Mouse (Mus musculus) heart, embryonic 13.5 days (tissue): Measurements from ENCODE around the gene Obp2b. TPM values are rescaled to one million over a fixed set of nuclear protein-coding genes. Genes with fewer than 3 reads are reported as not detected.

Source experiments
- ATAC-seq: fragments of 200-750 bp; cut with Nextera tagmentation; 2 replicates; pipeline ENCODE4 v1.8.0; 2017; ENCODE audit warnings: moderate TSS enrichment; ENCODE audit not compliant: insufficient number of reproducible peaks, low FRiP score, low TSS enrichment; ENCODE audit errors: extremely low read depth
- H3K27ac ChIP-seq: fragments of 300-500 bp; sonication (generic); replicated peaks from 2 replicates; pipeline ENCODE4 v1.5.1; 2015; ENCODE audit warnings: moderate library complexity, mild to moderate bottlenecking, inconsistent platforms
- H3K27me3 ChIP-seq: fragments of 300-500 bp; sonication (generic); replicated peaks from 2 replicates; pipeline ENCODE4 v1.6.1; 2015; ENCODE audit warnings: mild to moderate bottlenecking, inconsistent platforms
- H3K36me3 ChIP-seq: fragments of 300-500 bp; sonication (generic); 2 replicates; pipeline ENCODE4 v1.6.1; 2015; ENCODE audit warnings: mild to moderate bottlenecking, inconsistent platforms
- H3K4me1 ChIP-seq: fragments of 300-500 bp; sonication (generic); 2 replicates; pipeline ENCODE4 v1.6.1; 2015; ENCODE audit warnings: inconsistent platforms
- H3K4me2 ChIP-seq: fragments of 300-500 bp; sonication (generic); 2 replicates; pipeline ENCODE4 v1.6.1; 2015; ENCODE audit warnings: inconsistent platforms, mild to moderate bottlenecking, moderate library complexity
- H3K4me3 ChIP-seq: fragments of 300-500 bp; sonication (generic); 2 replicates; pipeline ENCODE4 v1.5.1; 2015; ENCODE audit warnings: moderate library complexity, mild to moderate bottlenecking, inconsistent platforms
- H3K9ac ChIP-seq: fragments of 300-500 bp; sonication (generic); 2 replicates; pipeline ENCODE4 v1.6.1; 2015; ENCODE audit warnings: inconsistent platforms, mild to moderate bottlenecking, moderate library complexity
- H3K9me3 ChIP-seq: fragments of 300-500 bp; sonication (generic); 2 replicates; pipeline ENCODE4 v1.6.1; 2016; ENCODE audit warnings: inconsistent platforms
- WGBS: fragments of 180-500 bp; shearing (Covaris S2); methylation state at CpG from one replicate; pipeline ENCODE4 v1.1.7; 2015; ENCODE audit warnings: mixed read lengths; 5-methylcytosine and 5-hydroxymethylcytosine counted together
- polyA plus RNA-seq: library from polyadenylated mRNA; unstranded; fragments of >200 nt; fragmentation: Nextera tagmentation; extraction: Ambion mirVana; gene quantifications from 2 replicates; pipeline ENCODE4 v1.2.1, GENCODE M21; 2015

The Obp2b gene
- polyA plus RNA-seq, 1 experiment from 2014 or later, result not detected

DNA sequence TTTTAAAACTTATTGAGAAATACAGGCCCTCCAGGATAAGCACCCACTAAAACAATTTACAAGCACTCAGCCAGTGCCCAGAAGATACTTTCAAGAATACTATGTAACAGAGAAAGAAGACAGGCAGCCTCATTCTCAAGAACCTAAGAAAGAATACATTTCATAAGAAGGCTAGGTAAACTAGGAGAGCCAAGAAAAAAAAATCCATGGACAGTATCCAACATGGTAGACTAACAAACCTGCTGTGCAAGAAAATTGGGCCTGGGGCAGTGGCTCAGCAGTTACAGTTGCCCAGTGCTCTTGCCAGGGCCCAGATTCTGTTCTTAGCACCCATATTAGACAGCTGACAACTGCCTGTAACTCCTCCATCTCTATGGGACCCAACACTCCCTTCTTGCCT lies 19.6 kb upstream of the Obp2b start:
- no peak overlapping the region for H3K4me3 ChIP-seq
- H3K9me3 ChIP-seq, result peaks cover 5% of the 10 kb centered on the region; the same call in 1 of the 2 replicates
- no peak overlapping the region for H3K9ac ChIP-seq
- ATAC-seq, result no peak
- H3K4me1 ChIP-seq, result no peaks in the 10 kb centered on the region
- H3K27me3 ChIP-seq, result no peaks in the 10 kb centered on the region
- no peaks in the 10 kb centered on the region for H3K36me3 ChIP-seq
- no peak overlapping the region for H3K27ac ChIP-seq
- H3K4me2 ChIP-seq, result no peak overlapping the region

DNA sequence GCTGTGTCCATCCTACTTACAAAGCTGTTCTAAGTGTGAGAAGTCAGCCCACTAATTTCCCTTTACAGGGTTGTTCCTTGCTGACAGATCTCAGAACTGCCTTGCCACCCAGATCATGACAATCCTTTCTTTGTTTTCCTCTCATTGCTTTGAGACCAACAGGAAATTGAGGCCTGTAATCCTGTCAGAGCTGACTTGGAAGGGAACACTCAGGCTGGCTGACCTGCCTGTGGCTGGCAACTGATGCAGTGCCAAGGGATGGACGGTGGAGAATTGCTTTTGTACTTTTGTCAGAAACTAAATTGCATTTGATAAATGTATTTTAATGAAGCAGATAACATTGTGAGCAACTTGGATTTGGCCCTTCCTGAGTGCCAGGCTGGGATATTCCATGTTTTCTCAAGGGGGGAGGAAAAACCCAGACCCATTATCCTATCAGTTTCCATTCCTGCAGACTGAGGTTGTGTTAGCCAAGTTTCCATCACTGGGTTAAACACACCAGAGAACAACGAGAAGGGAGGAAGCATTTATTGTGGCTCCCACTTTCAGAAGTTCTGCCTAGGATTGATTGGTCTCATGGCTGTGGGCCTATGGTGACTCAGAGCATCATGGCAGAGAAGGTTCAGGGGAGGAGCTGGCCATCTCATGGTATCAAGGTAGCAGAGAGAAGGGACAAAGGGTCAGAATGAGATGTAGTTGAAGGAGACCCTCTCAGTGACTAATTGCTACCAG lies 3.4 kb upstream of the Obp2b start:
- H3K4me1 ChIP-seq, result no peaks in the 10 kb centered on the region
- no peak overlapping the region for H3K4me2 ChIP-seq
- H3K27me3 ChIP-seq, result no peaks in the 10 kb centered on the region
- H3K9ac ChIP-seq, result no peak overlapping the region
- peak overlapping the region; percentile 6 for H3K27ac ChIP-seq
- no peak for ATAC-seq
- 0 out of 2 replicates have a peak, but pooled peaks cover 3% of the 10 kb centered on the region for H3K9me3 ChIP-seq
- WGBS, result 41% methylated on average over 2 of the region's 2 CpGs
- no peak overlapping the region for H3K4me3 ChIP-seq
- no peaks in the 10 kb centered on the region for H3K36me3 ChIP-seq

DNA sequence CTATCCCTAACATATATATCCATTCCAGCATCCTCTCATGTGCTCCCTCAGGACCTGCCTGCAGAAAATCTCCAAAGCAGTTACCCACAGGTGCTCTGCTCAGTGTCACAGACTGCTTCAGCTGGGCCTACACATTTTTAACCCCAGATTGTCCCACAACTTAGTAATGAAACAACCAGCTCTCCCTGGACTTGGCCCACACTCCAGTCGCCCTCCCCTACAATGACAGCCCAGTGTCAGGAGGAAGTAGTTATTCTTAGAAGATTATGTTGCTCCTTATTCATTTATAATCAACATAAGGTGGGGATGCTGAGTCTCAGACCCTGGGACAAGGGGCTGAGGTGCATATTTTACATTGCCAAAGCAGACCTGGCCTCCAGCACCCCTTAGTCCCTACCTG lies 4.9 kb downstream of the Obp2b start:
- H3K4me1 ChIP-seq, result no peaks in the 10 kb centered on the region
- H3K27ac ChIP-seq, result no peak overlapping the region
- H3K4me3 ChIP-seq, result no peak overlapping the region
- no peaks in the 10 kb centered on the region for H3K36me3 ChIP-seq
- H3K4me2 ChIP-seq, result no peak overlapping the region
- H3K9me3 ChIP-seq, result no peaks in the 10 kb centered on the region
- no peak overlapping the region for H3K9ac ChIP-seq
- no peaks in the 10 kb centered on the region for H3K27me3 ChIP-seq
- no peak for ATAC-seq
- 58% methylated on average over 1 of the region's 1 CpGs for WGBS

DNA sequence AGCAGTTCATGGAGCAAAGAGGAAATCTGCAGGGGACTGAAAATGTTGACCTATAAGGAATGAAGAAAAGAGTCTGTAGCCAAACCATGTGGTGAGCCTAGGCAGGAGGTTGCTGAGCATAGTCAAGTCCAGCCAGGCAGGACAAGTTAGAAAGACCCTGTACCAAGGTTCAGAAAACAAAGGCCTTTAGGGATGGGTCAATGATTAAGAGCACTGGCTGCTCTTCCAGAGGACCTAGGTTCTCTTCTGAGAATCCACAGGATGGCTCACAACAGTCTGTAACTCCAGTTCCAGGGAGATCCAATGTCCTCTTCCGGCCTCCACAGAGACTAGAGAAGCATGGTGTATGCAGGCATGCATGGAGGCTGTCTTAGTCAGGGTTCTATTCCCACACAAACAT lies 17.4 kb downstream of the Obp2b start:
- Histone ChIP-seq H3K27ac (no peak overlapping the region), H3K36me3 (no peaks in the 10 kb centered on the region), H3K4me2 (no peak overlapping the region), H3K9ac (no peak overlapping the region), H3K4me1 (no peaks in the 10 kb centered on the region), H3K9me3 (peaks cover 11% of the 10 kb centered on the region), H3K27me3 (no peaks in the 10 kb centered on the region), H3K4me3 (no peak overlapping the region)
- WGBS, result 88% methylated on average over 1 of the region's 1 CpGs
- no peak for ATAC-seq

DNA sequence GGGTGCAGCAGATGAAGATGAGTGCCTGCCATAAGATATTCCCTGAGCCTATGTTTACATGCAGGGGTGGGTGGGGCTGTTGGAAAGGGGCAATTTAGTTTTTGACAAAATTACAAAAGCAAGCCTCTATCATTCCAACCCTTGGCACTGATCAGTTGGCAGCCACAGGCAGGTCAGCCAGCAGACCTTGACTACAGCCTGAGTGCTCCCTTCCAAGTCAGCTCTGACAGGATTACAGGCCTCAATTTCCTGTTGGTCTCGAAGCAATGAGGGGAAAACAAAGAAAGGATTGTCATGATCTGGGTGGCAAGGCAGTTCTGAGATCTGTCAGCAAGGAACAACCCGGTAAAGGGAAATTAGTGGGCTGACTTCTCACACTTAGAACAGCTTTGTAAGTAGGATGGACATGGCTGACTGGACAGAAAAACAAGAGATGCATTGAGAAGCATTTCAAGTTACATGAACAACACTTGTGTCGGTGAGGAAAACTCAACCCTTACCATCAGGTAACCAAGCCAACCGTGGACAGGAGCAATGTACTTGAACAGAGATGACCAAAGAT lies 21.3 kb downstream of the Obp2b start:
- WGBS, result 53% methylated on average over 4 of the region's 4 CpGs
- H3K27ac ChIP-seq, result no peak overlapping the region
- H3K4me1 ChIP-seq, result no peaks in the 10 kb centered on the region
- peaks cover 11% of the 10 kb centered on the region for H3K9me3 ChIP-seq
- no peak overlapping the region for H3K4me3 ChIP-seq
- no peak for ATAC-seq
- H3K4me2 ChIP-seq, result no peak overlapping the region
- H3K36me3 ChIP-seq, result no peaks in the 10 kb centered on the region
- H3K9ac ChIP-seq, result no peak overlapping the region
- H3K27me3 ChIP-seq, result no peaks in the 10 kb centered on the region

DNA sequence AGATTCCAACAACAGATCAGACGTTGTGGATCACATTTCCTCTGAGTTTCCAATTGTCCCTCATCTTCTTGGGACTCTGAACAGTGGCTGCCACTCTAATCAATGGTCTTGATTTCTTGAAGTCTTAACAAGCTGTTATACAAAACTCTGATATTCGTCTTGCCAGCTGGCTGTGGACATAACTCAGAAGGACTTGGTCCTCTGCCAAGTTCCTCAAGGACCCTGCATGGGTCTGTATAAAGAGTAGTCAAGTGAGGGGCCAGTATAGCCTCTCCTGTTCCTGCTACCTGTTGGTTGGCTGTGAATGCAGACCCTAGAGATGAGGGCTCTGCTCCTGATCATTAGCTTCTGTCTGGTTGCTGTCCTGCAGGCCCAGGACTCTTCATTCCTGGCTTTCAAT lies 28.5 kb downstream of the Obp2b start, which contains the start of gene Lcn3:
Gene Lcn3, plus strand, starts transcription at position 301 of the 400 bp plus-strand sequence.
- Histone ChIP-seq H3K9me3 (no peaks in the 10 kb centered on the region), H3K4me2 (no peak within 1 kb of the TSS), H3K27me3 (no peaks in the 10 kb centered on the region; the same call in 1 of the 2 replicates), H3K4me3 (no peak within 1 kb of the TSS), H3K4me1 (no peaks in the 10 kb centered on the region), H3K9ac (no peak within 1 kb of the TSS), H3K36me3 (no peaks in the 10 kb centered on the region), H3K27ac (no peak within 1 kb of the TSS)
- ATAC-seq, result no peak
- WGBS, result 44% methylated on average over 2 of the region's 2 CpGs

DNA sequence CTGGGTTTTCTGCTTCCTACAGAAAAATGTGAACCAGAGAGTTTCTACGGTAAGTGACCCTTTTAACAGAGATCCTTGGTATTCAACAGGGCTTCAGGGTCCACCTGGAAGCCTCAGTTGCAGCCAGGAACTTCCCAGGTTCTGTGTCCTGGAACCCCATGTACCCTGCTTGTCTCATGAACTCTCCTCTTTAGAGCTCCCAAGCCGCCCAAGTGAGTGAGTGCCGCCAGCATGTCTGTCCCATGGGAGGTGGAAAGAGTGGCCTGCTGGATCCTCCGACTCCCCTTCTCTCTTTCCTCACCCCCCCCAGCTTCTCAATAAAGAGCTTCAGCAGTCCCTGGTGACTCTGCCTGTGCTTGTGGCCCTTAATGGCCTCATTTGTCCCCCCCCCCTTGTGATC lies 31.0 kb downstream of the Obp2b start:
- H3K36me3 ChIP-seq, result no peaks in the 10 kb centered on the region
- no peak for ATAC-seq
- WGBS, result 61% methylated on average over 4 of the region's 4 CpGs

DNA sequence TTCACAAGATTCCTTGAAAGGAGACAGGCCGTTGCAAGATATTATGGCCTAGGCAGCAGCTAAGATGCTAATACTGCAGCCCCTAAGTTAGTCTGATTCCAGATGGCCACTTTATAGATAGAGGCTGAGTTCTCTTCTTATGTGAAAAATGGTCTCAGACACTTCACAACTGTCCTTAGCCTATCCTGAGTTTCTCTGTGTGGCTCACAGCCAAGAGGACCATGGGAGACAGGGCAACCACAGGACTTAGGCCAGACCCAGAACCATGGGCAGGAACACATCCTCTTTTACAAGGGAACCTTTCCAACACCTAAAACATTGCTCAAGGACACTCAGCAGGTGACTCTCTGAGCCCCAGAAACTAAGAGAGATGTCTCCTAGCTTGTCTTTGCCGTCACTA lies 36.7 kb downstream of the Obp2b start:
- no peaks in the 10 kb centered on the region for H3K36me3 ChIP-seq
- WGBS, result 73% methylated on average over 2 of the region's 2 CpGs
- H3K9ac ChIP-seq, result no peak overlapping the region
- no peak for ATAC-seq
- H3K4me2 ChIP-seq, result no peak overlapping the region
- H3K4me3 ChIP-seq, result no peak overlapping the region
- H3K4me1 ChIP-seq, result no peaks in the 10 kb centered on the region
- no peak overlapping the region for H3K27ac ChIP-seq
- H3K9me3 ChIP-seq, result no peaks in the 10 kb centered on the region
- no peaks in the 10 kb centered on the region for H3K27me3 ChIP-seq

More for the DNA sequence above, 31.0 kb downstream of the Obp2b start:
- Histone ChIP-seq H3K9ac (no peak overlapping the region), H3K27me3 (no peaks in the 10 kb centered on the region; the same call in 1 of the 2 replicates), H3K9me3 (no peaks in the 10 kb centered on the region), H3K4me1 (no peaks in the 10 kb centered on the region), H3K4me3 (no peak overlapping the region), H3K4me2 (no peak overlapping the region), H3K27ac (no peak overlapping the region)

DNA sequence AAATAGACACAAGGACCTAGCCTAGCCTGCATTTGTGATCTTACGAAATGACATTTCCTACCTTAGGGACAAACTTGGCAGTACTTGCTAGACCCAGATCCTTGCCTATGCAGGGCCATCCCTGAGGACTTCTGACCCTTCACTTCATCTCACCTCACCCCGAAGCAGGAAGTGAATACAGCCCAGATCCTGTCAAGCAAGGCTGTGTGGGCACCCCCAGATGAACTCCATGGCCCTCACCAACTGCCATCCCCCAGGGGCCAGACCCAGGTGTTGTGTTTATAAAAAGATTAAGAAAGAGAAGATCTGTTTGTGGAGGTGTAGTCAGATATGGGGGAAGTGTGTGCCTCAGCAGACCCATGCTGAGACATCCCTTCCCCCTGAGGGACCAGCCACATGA lies 37.8 kb downstream of the Obp2b start:
- Histone ChIP-seq H3K4me2 (no peak overlapping the region), H3K4me3 (no peak overlapping the region), H3K27me3 (no peaks in the 10 kb centered on the region), H3K27ac (no peak overlapping the region), H3K36me3 (no peaks in the 10 kb centered on the region), H3K4me1 (no peaks in the 10 kb centered on the region), H3K9me3 (no peaks in the 10 kb centered on the region), H3K9ac (no peak overlapping the region)
- ATAC-seq, result no peak
- WGBS, result 57% methylated on average over 2 of the region's 2 CpGs

DNA sequence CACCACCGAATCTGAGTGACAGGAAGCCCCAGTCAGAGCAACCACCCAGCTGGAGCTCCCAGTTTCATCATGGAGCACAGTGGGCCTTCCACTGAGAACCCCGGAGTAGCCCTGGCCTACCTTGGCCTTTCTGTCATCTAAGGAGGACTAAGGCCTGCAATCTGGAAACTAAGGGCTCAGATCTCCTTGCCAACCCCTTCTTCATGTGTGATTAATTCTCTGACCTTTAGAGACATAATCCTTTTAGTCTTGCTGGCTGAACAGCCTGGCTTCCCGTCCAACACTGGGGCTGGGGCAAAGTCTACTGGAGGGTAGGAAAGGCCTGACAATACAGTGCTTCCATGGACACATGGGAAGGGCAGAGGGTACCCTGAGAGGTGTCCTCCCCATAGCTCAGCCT lies 39.2 kb downstream of the Obp2b start:
- no peak overlapping the region for H3K4me2 ChIP-seq

DNA sequence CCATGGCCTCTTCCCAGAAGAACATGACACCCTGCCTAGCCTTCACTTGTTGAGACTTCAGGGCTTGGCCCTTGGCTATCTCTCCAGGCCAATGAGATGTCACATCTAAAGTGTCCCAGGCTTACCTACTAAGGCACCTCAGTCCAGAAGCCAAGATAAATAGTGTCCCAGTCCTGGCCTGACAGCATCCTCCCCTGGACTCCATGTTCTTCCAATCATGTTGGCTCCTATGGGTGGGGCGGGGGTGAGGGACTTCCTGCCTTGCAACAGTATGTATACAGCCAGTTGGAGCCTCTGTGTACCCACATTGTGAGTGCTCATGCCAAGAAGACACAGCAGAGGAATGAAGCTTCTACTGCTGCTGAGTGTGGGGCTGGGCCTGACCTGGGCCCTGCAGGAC lies 39.9 kb downstream of the Obp2b start, which contains the start of gene Lcn11:
Gene Lcn11, plus strand, starts transcription at position 301 of the 400 bp plus-strand sequence.
- 82% methylated on average over 1 of the region's 1 CpGs for WGBS
- Histone ChIP-seq H3K27ac (no peak within 1 kb of the TSS), H3K27me3 (0 out of 2 replicates have a peak, but pooled peaks cover 6% of the 10 kb centered on the region), H3K9ac (no peak within 1 kb of the TSS), H3K4me2 (no peak within 1 kb of the TSS), H3K36me3 (no peaks in the 10 kb centered on the region), H3K4me3 (no peak within 1 kb of the TSS), H3K9me3 (no peaks in the 10 kb centered on the region), H3K4me1 (no peaks in the 10 kb centered on the region)
- no peak for ATAC-seq

More for the DNA sequence above, 39.2 kb downstream of the Obp2b start:
- H3K9ac ChIP-seq, result no peak overlapping the region
- H3K27ac ChIP-seq, result no peak overlapping the region
- 72% methylated on average over 3 of the region's 3 CpGs for WGBS
- H3K27me3 ChIP-seq, result 0 out of 2 replicates have a peak, but pooled peaks cover under 1% of the 10 kb centered on the region
- no peak for ATAC-seq
- no peak overlapping the region for H3K4me3 ChIP-seq
- no peaks in the 10 kb centered on the region for H3K4me1 ChIP-seq
- H3K36me3 ChIP-seq, result no peaks in the 10 kb centered on the region
- no peaks in the 10 kb centered on the region for H3K9me3 ChIP-seq

DNA sequence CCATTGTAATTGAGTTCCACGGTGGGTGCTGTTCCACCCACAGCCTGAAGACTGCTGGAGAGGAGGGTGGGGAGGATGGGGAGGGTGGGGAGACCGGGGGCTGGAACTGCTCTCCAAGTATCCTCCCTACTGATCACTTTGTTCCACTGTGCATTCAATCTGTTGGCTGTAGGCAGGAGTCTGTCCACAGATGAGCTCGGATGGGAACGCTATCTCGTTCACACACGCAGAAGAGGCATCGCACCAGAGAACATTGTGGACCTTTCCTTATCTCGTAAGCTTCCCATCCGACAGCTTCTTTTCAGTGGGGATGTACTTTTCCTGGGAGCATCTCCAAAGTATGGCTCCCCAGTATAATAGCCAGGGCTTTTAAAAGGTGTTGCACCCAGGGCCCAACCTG lies 42.3 kb downstream of the Obp2b start:
- Histone ChIP-seq H3K27ac (no peak overlapping the region), H3K27me3 (peaks cover 10% of the 10 kb centered on the region; the same call in 1 of the 2 replicates), H3K9ac (no peak overlapping the region), H3K4me1 (no peaks in the 10 kb centered on the region), H3K36me3 (no peaks in the 10 kb centered on the region), H3K4me3 (no peak overlapping the region), H3K9me3 (no peaks in the 10 kb centered on the region), H3K4me2 (no peak overlapping the region)
- no peak for ATAC-seq
- 59% methylated on average over 9 of the region's 9 CpGs for WGBS
